Mouse (Mus musculus) thymus, adult 2 months (tissue): ENCODE data around the gene Bnip2. TPM values are rescaled to one million over a fixed set of nuclear protein-coding genes. Genes with fewer than 3 reads are reported as not detected.
"Not testable (repeated sequence)": the region's sequence is repeated elsewhere in the genome, so short reads cannot be mapped to it uniquely, and the experiment has no call there.

Experiments used
- DNase-seq: peaks from one replicate; pipeline ENCODE4 v3.0.0; 2021
- H3K27ac ChIP-seq: fragments of 200-500 bp; 2 replicates; pipeline ENCODE4 v1.5.1; 2012; ENCODE audit warnings: low read length, control low read depth; ENCODE audit not compliant: control insufficient read depth, insufficient read depth
- H3K27me3 ChIP-seq: fragments of 200-500 bp; 2 replicates; pipeline ENCODE4 v1.6.1; 2012; ENCODE audit warnings: mild to moderate bottlenecking, low read length, moderate library complexity, mixed read lengths; ENCODE audit not compliant: control insufficient read depth, insufficient read depth
- H3K36me3 ChIP-seq: fragments of 200-500 bp; 2 replicates; pipeline ENCODE4 v1.6.1; 2012; ENCODE audit warnings: mild to moderate bottlenecking, low read length, moderate library complexity; ENCODE audit not compliant: control insufficient read depth, insufficient read depth
- H3K4me1 ChIP-seq: fragments of 200-500 bp; replicated peaks from 2 replicates; pipeline ENCODE4 v1.6.1; 2012; ENCODE audit warnings: low read length; ENCODE audit not compliant: control insufficient read depth, insufficient read depth
- H3K4me3 ChIP-seq: fragments of 200-500 bp; 2 replicates; pipeline ENCODE4 v1.5.1; 2012; ENCODE audit warnings: mild to moderate bottlenecking, low read length, control low read depth, moderate library complexity; ENCODE audit not compliant: control insufficient read depth, insufficient read depth
- CTCF ChIP-seq: fragments of 200-500 bp; IDR thresholded peaks from 2 replicates; pipeline ENCODE4 v1.5.1; 2012; ENCODE audit warnings: mild to moderate bottlenecking, control low read depth, low read length, moderate library complexity, borderline replicate concordance; ENCODE audit not compliant: control insufficient read depth, poor library complexity, insufficient read depth; ENCODE audit errors: extremely low read depth
- POLR2A ChIP-seq: fragments of 200-500 bp; IDR thresholded peaks from 2 replicates; pipeline ENCODE4 v1.6.1; 2012; ENCODE audit warnings: mild to moderate bottlenecking, low read length, control low read depth, moderate library complexity; ENCODE audit not compliant: control insufficient read depth, poor library complexity, insufficient read depth; ENCODE audit errors: extremely low read depth
- WGBS: fragments of 180-500 bp; shearing (Covaris S2); methylation state at CpG from one replicate; pipeline ENCODE4 v1.1.7; 2018; 5-methylcytosine and 5-hydroxymethylcytosine counted together
- polyA plus RNA-seq: library from polyadenylated mRNA; depleted of rRNA; stranded (reverse); fragments of >200 nt; gene quantifications from 2 replicates; pipeline ENCODE4 v1.2.3, GENCODE M21; 2012

Bnip2 gene
- polyA plus RNA-seq, 1 experiment = 47.0 TPM

- peaks cover 24% of the 10 kb centered on the region for H3K36me3 ChIP-seq
- no peak overlapping the region for H3K4me3 ChIP-seq
- no peaks in the 10 kb centered on the region for H3K4me1 ChIP-seq
- no peaks in the 10 kb centered on the region for H3K27me3 ChIP-seq
- TF ChIP-seq POLR2A (no peak), CTCF (no peak)
- no peak for DNase-seq
- no peak overlapping the region for H3K27ac ChIP-seq
Measured at GRCm38 (mm10) chr9:70018879-70019278, 29.6 kb downstream of the Bnip2 start.

GRCm38 (mm10) chr9:70021610-70022009 is 32.3 kb downstream of the Bnip2 start:
- WGBS = 86% methylated on average over 1 of the region's 1 CpGs
- Histone ChIP-seq H3K4me3 (no peak overlapping the region), H3K36me3 (peaks cover 24% of the 10 kb centered on the region), H3K27me3 (no peaks in the 10 kb centered on the region), H3K27ac (no peak overlapping the region), H3K4me1 (no peaks in the 10 kb centered on the region)
- TF ChIP-seq CTCF (no peak), POLR2A (no peak)
- no peak for DNase-seq

GRCm38 (mm10) chr9:70022083-70022482 is 32.8 kb downstream of the Bnip2 start:
- WGBS = 95% methylated on average over 4 of the region's 4 CpGs
- peaks cover 24% of the 10 kb centered on the region for H3K36me3 ChIP-seq
- no peak for DNase-seq

GRCm38 (mm10) chr9:70023615-70024014 is 34.3 kb downstream of the Bnip2 start:
- H3K4me3 ChIP-seq, H3K27ac ChIP-seq, H3K27me3 ChIP-seq, H3K4me1 ChIP-seq, DNase-seq: not testable (repeated sequence)
- H3K36me3 ChIP-seq = peaks cover 24% of the 10 kb centered on the region
- 78% methylated on average over 1 of the region's 1 CpGs for WGBS

More at GRCm38 (mm10) chr9:70022083-70022482, 32.8 kb downstream of the Bnip2 start:
- Histone ChIP-seq H3K27me3 (no peaks in the 10 kb centered on the region), H3K27ac (no peak overlapping the region), H3K4me3 (no peak overlapping the region), H3K4me1 (no peaks in the 10 kb centered on the region)
- TF ChIP-seq CTCF (no peak), POLR2A (no peak)

- peaks cover 21% of the 10 kb centered on the region; the same call in 1 of the 2 replicates for H3K36me3 ChIP-seq
- H3K27ac ChIP-seq = no peak overlapping the region
- no peak for DNase-seq
- H3K4me3 ChIP-seq = no peak overlapping the region
- H3K4me1 ChIP-seq = no peaks in the 10 kb centered on the region
- no peaks in the 10 kb centered on the region for H3K27me3 ChIP-seq
- TF ChIP-seq POLR2A (no peak), CTCF (no peak)
Measured at GRCm38 (mm10) chr9:70024648-70025047, 35.4 kb downstream of the Bnip2 start.

- Histone ChIP-seq H3K27me3 (no peaks in the 10 kb centered on the region), H3K27ac (no peak overlapping the region), H3K36me3 (peaks cover 14% of the 10 kb centered on the region; the same call in 1 of the 2 replicates), H3K4me1 (no peaks in the 10 kb centered on the region), H3K4me3 (no peak overlapping the region)
- TF ChIP-seq POLR2A (no peak), CTCF (no peak)
- no peak for DNase-seq
- 97% methylated on average over 2 of the region's 2 CpGs for whole genome bisulfite sequencing
Measured at GRCm38 (mm10) chr9:70025365-70026012, 36.2 kb downstream of the Bnip2 start.

- Histone ChIP-seq H3K36me3 (no peaks in the 10 kb centered on the region), H3K27ac (no peak overlapping the region), H3K4me3 (no peak overlapping the region), H3K4me1 (peaks cover 2% of the 10 kb centered on the region), H3K27me3 (no peaks in the 10 kb centered on the region)
- no peak for DNase-seq
- TF ChIP-seq POLR2A (no peak), CTCF (no peak)
- WGBS = 52% methylated on average over 1 of the region's 1 CpGs
Measured at GRCm38 (mm10) chr9:70032167-70032566, 42.9 kb downstream of the Bnip2 start.
